Mouse (Mus musculus) erythroblast, embryonic 14.5 days (primary cell): Measurements from ENCODE around the gene Egln1. TPM values are rescaled to one million over a fixed set of nuclear protein-coding genes. Genes with fewer than 3 reads are reported as not detected.
A peak's percentile ranks its signal among the peaks of the same experiment; 100 is the strongest.

ENCODE experiments used
- H3K27me3 ChIP-seq: 2 replicates; pipeline ENCODE4 v1.6.1; 2012; ENCODE audit warnings: inconsistent platforms; ENCODE audit not compliant: control insufficient read depth
- H3K36me3 ChIP-seq: 2 replicates; pipeline ENCODE4 v1.6.1; 2012; ENCODE audit warnings: mild to moderate bottlenecking, inconsistent platforms; ENCODE audit not compliant: control insufficient read depth
- H3K4me1 ChIP-seq: 2 replicates; pipeline ENCODE4 v1.6.1; 2012; ENCODE audit warnings: inconsistent platforms; ENCODE audit not compliant: control insufficient read depth
- H3K4me3 ChIP-seq: replicated peaks from 2 replicates; pipeline ENCODE3; 2012; ENCODE audit warnings: moderate library complexity, mild to moderate bottlenecking, inconsistent platforms
- H3K9me3 ChIP-seq: 2 replicates; pipeline ENCODE4 v1.6.1; 2012; ENCODE audit warnings: low read length, inconsistent platforms, mixed read lengths; ENCODE audit not compliant: control insufficient read depth
- GATA1 ChIP-seq: IDR thresholded peaks from 2 replicates; pipeline ENCODE4 v1.6.1; 2012; ENCODE audit warnings: low read length, inconsistent platforms, mixed read lengths
- TAL1 ChIP-seq: IDR thresholded peaks from 3 replicates; pipeline ENCODE4 v1.6.1; 2012; ENCODE audit warnings: low read length, inconsistent platforms, mixed read lengths
- polyA plus RNA-seq: library from polyadenylated mRNA; stranded (reverse); fragments of >175 nt; gene quantifications from 2 replicates; pipeline ENCODE4 v1.2.3, GENCODE M21; 2012

Gene Egln1
- 0.56 and 0.81 TPM in 2 replicates for polyA plus RNA-seq

DNA sequence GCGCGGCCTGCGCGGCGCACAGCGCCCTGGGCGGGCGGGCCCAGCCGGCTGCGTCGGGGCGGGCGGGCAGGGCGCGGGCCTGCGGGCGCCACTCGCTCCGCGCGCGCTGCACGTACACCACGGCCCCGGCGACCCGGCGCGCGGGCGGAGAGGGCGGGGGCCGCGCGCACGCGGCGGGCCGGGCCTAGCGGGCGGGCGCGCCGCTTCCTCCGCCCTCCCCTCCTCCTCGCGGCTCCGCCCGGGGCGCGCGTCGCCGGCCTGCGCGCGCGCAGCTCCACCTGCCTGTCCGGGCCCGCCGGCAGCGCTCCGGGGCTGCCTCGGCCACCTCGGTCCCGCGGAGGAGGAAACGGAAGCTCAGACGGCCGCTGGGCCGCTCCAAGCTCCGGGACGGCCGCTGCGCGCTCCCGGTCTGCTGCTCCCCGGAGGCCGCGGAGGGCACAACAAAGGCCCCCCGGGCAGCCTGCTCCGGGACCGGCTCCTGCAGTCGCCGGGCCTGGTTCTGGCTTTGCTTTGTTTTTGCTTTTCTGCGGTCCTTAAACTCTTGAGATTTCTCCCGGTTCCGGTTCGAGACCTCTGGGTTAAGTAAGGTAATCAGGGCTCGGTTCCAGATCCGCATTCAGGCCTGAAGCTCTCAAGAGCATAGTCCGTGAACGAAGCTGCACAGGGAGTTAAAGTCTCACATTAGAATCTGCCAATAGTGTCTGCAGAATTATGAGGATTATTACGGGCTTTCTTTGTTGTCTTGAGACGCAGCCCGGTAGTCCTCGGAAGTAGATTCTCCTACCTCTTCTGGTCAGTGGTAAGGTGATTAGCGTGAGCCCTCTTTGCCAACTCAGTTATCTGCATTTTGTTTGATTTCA, at the start of gene Egln1:
Gene Egln1, minus strand, starts transcription at position 116 of the 860 bp plus-strand sequence.
- H3K4me3 ChIP-seq, result peak within 1 kb of the TSS; percentile 86
- peaks cover 38% of the 10 kb centered on the region for H3K4me1 ChIP-seq
- H3K9me3 ChIP-seq, result no peaks in the 10 kb centered on the region
- no peak for TF ChIP-seq GATA1
- peaks cover 1% of the 10 kb centered on the region; the same call in 1 of the 2 replicates for H3K36me3 ChIP-seq
- peaks cover 34% of the 10 kb centered on the region for H3K27me3 ChIP-seq

DNA sequence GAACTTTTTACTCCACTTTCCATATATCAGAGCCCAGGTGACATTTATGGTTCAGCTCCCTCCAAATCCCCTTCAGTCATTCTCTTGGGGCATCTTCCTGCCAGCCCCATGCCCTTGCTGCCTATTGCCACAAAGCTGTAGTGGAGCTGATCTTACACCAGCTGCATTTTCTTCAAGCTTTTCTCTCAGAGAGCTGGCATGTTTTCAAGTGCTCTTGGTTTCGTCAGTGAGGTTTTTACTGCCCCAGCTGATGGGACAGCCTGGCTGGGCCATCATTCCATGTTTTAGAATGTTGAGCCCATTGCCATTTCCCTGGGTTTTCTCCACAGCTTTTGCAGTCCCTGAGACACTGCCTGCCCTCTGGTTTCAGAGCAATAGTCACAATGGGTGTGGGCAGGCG, 46.7 kb upstream of the Egln1 start:
- Histone ChIP-seq H3K9me3 (peaks cover 5% of the 10 kb centered on the region), H3K4me3 (no peak overlapping the region), H3K36me3 (no peaks in the 10 kb centered on the region), H3K4me1 (peaks cover 2% of the 10 kb centered on the region; the same call in 1 of the 2 replicates), H3K27me3 (peaks cover 16% of the 10 kb centered on the region)
- TF ChIP-seq GATA1 (no peak), TAL1 (no peak)

DNA sequence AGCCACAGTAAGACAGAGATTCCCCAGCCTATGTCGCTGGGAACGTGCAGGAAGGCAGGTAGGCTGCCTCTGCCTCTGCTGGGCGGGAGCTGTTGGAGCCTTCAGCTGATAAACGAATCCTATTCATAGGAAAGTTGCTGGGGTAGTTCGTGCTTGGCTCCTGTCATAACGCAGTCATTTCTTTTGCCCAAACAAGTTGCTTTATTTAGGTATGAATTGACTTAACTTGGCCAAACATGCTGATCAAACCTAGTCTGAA, 42.5 kb upstream of the Egln1 start:
- TF ChIP-seq GATA1 (no peak), TAL1 (no peak)
- Histone ChIP-seq H3K27me3 (peaks cover 21% of the 10 kb centered on the region), H3K4me1 (peaks cover 2% of the 10 kb centered on the region; the same call in 1 of the 2 replicates), H3K9me3 (no peaks in the 10 kb centered on the region), H3K4me3 (no peak overlapping the region), H3K36me3 (no peaks in the 10 kb centered on the region)

DNA sequence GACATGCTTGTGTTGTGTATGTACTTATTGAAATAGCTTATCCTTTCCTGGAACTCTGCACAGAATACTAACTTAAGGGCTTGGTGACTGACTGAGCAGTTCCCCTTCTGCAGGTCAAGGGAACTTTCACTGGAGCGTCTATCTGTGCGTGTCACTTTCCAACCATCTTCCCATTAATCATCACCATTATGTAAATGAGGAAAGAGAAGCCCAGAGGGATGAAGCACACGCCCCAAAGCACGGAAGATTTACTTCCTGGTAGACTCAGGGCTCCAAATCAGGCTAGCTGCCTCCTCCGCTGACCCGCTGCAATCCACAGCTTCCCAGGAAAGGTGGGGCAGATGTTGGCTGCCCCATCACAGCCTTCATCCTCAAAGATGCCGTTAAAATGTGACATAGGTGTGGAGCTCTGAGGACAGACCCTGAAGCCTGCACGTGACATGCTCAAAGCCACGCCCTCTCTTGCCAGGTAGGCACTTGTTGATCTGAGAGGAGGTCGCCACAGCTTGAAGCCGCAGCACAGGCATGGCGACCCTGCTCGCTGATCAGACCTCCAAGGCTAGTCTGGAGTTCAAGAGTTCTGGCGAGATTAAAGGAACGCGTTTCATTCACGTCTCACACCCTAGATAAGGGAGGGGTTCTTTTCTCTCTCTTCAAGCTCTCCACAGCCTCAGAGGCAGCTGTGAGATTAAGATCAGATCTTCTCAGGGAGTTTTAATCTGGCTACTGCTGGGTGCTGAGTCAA, 42.0 kb upstream of the Egln1 start:
- Histone ChIP-seq H3K27me3 (peaks cover 23% of the 10 kb centered on the region), H3K4me1 (peaks cover 2% of the 10 kb centered on the region; the same call in 1 of the 2 replicates), H3K36me3 (no peaks in the 10 kb centered on the region), H3K9me3 (no peaks in the 10 kb centered on the region), H3K4me3 (no peak overlapping the region)
- TF ChIP-seq GATA1 (no peak), TAL1 (no peak)

DNA sequence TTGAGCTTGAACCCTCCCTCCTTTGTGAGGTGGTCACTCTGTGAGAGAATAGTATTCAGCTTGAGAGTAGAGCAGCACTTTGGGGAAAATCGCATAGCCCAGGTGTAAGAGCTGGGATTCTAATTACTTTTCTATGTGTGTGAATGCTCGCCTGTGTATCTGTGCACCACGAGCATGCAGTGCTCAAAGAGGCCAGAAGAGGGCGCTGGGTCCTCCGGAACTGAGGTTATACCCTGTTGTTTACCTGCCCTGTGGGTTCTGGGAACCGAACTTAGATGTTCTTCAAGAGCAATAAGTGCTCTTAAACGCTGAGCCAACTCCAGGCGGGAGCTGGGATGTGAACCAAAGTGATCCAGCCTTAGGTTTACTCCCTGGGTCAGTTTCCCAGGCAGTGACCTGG, 31.7 kb upstream of the Egln1 start:
- H3K4me1 ChIP-seq, result no peaks in the 10 kb centered on the region
- peaks cover 13% of the 10 kb centered on the region for H3K9me3 ChIP-seq
- H3K4me3 ChIP-seq, result no peak overlapping the region
- peaks cover 5% of the 10 kb centered on the region for H3K27me3 ChIP-seq
- H3K36me3 ChIP-seq, result no peaks in the 10 kb centered on the region
- TF ChIP-seq TAL1 (no peak), GATA1 (no peak)

DNA sequence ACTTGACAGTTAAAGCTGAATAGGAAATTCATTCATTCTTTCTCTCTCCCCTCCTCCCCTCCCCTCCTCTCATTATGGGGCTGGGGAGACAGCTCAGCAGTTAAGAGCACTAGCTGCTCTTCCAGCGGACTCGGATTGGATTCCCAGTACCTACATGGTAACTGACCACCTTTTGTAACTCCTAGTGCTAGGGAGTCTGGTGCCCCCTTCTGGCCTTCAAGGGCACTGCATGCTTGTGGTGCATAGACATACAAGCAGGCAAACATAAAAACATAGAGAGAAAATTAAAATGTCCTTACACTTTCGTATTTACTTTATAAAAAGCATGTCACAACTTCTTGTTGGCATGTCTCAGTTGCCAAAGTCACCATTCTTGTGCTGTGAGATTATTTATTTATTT, 30.9 kb upstream of the Egln1 start:
- H3K4me3 ChIP-seq, result no peak overlapping the region
- peaks cover 13% of the 10 kb centered on the region for H3K9me3 ChIP-seq
- TF ChIP-seq GATA1, result no peak
- no peak for TF ChIP-seq TAL1
- H3K27me3 ChIP-seq, result peaks cover 1% of the 10 kb centered on the region
- H3K36me3 ChIP-seq, result no peaks in the 10 kb centered on the region
- H3K4me1 ChIP-seq, result no peaks in the 10 kb centered on the region

DNA sequence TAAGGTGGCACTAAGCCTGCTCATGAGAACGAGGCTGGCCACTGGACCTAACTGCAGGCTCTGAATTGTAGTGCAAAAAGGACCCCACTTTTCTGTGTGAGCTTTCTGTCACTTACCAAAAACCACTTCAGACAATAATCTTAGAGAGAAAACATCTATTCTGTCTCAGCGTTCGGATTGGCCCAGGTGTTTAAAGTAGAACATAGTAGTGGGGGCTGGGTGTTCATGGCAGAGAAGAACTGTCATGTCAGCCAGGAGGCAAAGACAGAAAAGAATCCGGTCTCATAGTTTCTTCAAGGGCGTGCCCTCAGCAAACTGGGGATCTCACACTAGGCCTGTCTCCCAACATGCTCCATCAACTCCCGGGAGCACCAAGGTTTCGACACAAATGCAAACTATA, 28.9 kb upstream of the Egln1 start:
- Histone ChIP-seq H3K4me3 (no peak overlapping the region), H3K27me3 (no peaks in the 10 kb centered on the region), H3K9me3 (peaks cover 13% of the 10 kb centered on the region), H3K36me3 (no peaks in the 10 kb centered on the region), H3K4me1 (peaks cover 2% of the 10 kb centered on the region)
- TF ChIP-seq TAL1, result no peak
- no peak for TF ChIP-seq GATA1

DNA sequence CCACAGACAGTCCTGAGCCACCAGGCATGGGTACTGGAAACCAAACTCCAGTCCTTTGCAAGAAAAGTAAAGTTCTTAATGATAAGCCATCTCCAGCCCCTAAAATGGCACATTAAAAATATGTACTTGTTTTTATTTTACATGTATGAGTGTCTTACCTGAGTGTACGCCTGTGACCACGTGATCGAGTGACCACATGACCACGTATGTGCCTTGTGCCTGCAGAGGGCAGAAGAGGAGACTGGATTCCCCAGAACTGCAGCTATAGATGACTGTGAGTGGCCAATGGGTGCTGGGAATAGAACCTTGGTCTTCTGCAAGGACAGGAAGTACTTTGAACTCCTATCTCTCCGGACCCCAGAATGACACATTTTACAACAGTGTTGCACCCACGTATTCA, 27.1 kb upstream of the Egln1 start:
- H3K4me1 ChIP-seq, result peaks cover 2% of the 10 kb centered on the region
- H3K36me3 ChIP-seq, result no peaks in the 10 kb centered on the region
- no peaks in the 10 kb centered on the region for H3K27me3 ChIP-seq
- peaks cover 16% of the 10 kb centered on the region for H3K9me3 ChIP-seq
- no peak overlapping the region for H3K4me3 ChIP-seq
- TF ChIP-seq GATA1 (no peak), TAL1 (no peak)

DNA sequence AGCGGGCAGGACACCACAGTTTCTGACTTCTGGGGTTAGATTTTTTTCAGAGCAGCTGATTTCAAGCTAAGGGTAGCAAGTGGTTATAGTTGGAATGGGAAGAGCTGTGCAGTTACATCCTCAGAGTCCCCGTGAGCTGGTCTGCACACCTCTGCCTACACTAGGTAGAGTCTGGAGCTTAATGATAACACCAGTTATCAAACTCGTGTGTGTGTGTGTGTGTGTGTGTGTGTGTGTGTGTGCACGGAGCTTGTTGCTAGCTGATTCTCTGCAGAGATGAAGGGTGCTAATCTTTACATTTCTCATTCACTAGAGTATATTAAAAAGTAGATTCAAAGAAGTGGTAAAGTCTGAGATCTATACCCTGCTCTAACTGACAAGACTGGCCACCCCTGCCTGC, 25.1 kb upstream of the Egln1 start:
- H3K27me3 ChIP-seq, result no peaks in the 10 kb centered on the region
- H3K4me1 ChIP-seq, result peaks cover 2% of the 10 kb centered on the region
- no peak overlapping the region for H3K4me3 ChIP-seq
- TF ChIP-seq TAL1, result no peak
- no peak for TF ChIP-seq GATA1
- peaks cover 3% of the 10 kb centered on the region; the same call in 1 of the 2 replicates for H3K9me3 ChIP-seq
- H3K36me3 ChIP-seq, result no peaks in the 10 kb centered on the region
